Mouse (Mus musculus) kidney, postnatal 0 days (tissue): ENCODE data around the gene Bcar3. TPM values are rescaled to one million over a fixed set of nuclear protein-coding genes. Genes with fewer than 3 reads are reported as not detected.

Experiments used
- ATAC-seq: fragments of 200-750 bp; cut with Nextera tagmentation; replicated peaks from 2 replicates; pipeline ENCODE4 v1.8.0; 2017; ENCODE audit warnings: low read depth, moderate number of reproducible peaks, moderate TSS enrichment, moderate library complexity; ENCODE audit not compliant: low FRiP score
- DNase-seq: peaks from one replicate; pipeline ENCODE4 v3.0.0-alpha.2; 2016; ENCODE audit warnings: low spot score
- H3K27ac ChIP-seq: fragments of 300-500 bp; sonication (generic); 2 replicates; pipeline ENCODE4 v1.5.1; 2014; ENCODE audit warnings: mild to moderate bottlenecking
- H3K27me3 ChIP-seq: fragments of 300-500 bp; sonication (generic); 2 replicates; pipeline ENCODE4 v1.6.1; 2014; ENCODE audit warnings: low read length, mixed read lengths; ENCODE audit not compliant: insufficient read depth
- H3K36me3 ChIP-seq: fragments of 300-500 bp; sonication (generic); 2 replicates; pipeline ENCODE4 v1.6.1; 2014; ENCODE audit warnings: low read length, mixed read lengths; ENCODE audit not compliant: insufficient read depth
- H3K4me1 ChIP-seq: fragments of 300-500 bp; sonication (generic); replicated peaks from 2 replicates; pipeline ENCODE4 v1.6.1; 2014; ENCODE audit warnings: antibody characterized with exemption, low read length, mixed read lengths; ENCODE audit not compliant: insufficient read depth
- H3K4me2 ChIP-seq: fragments of 300-500 bp; sonication (generic); 2 replicates; pipeline ENCODE4 v1.6.1; 2014; ENCODE audit warnings: mild to moderate bottlenecking, low read length, moderate library complexity, mixed read lengths
- H3K4me3 ChIP-seq: fragments of 300-500 bp; sonication (generic); replicated peaks from 2 replicates; pipeline ENCODE4 v1.5.1; 2014; ENCODE audit warnings: low read depth, low read length
- H3K9ac ChIP-seq: fragments of 300-500 bp; sonication (generic); 2 replicates; pipeline ENCODE4 v1.6.1; 2014; ENCODE audit warnings: low read depth, low read length
- H3K9me3 ChIP-seq: fragments of 300-500 bp; sonication (generic); replicated peaks from 2 replicates; pipeline ENCODE4 v1.6.1; 2016; ENCODE audit warnings: low read length, inconsistent platforms, mixed read lengths
- CTCF ChIP-seq: IDR thresholded peaks from 2 replicates; pipeline ENCODE4 v1.5.1; 2016; ENCODE audit warnings: antibody characterized with exemption, low read depth, mild to moderate bottlenecking, moderate library complexity
- WGBS: fragments of 180-500 bp; shearing (Covaris S2); extraction: QIAGEN DNeasy Blood & Tissue Kit; methylation state at CpG from one replicate; pipeline ENCODE4 v1.1.7; 2014; 5-methylcytosine and 5-hydroxymethylcytosine counted together
- polyA plus RNA-seq: library from polyadenylated mRNA; unstranded; fragments of >200 nt; fragmentation: Nextera tagmentation; extraction: Ambion mirVana; gene quantifications from 2 replicates; pipeline ENCODE4 v1.2.1, GENCODE M21; 2015

Bcar3 gene
- polyA plus RNA-seq, 1 experiment from 2014 or later = 18.8 TPM

DNA sequence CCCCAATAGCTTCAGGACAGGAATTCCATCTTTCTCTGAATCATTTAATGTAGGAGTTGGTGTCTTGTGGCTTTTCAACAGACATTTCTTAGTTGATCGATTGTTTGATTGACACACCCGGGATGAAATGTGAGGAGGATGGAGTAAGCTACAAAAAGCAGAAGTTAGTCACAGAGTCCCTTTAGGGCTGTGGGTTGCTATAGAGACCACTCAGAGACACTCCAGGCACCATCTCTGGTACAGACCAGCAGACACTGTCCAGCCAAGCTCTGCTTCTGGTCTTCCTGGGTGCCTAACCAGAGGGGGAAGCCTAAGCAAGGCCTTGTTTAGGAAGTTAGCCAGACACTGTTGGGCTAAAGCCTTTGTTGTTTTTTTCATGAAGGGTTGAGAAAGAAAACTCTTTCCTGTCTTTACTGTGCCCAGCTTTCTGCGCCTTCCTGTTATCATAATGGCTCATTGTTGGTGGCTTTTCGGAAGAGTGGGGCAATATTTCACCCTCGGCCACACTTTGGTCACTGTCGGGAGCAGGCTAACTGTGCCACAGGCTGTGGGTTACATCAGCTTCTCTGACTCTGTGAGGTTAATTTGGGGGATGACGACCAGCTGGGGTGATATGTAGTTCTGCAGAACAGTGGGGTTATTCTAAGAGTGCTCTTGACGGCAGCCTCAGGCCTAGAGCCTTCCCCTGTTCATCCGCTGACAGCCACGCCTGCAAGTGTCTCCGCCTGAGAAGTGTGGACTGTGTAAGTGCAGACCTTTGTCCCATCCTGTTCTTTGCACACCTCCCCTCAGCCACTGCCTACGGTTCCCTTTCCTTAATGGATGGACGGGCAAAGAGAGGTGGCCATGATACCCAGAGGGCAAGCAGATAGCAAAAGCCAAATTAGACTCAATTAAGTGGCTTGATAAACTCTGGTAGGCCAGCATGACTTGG, 46.5 kb downstream of the Bcar3 start:
- Histone ChIP-seq H3K4me2 (no peak overlapping the region), H3K27me3 (no peaks in the 10 kb centered on the region), H3K4me1 (no peaks in the 10 kb centered on the region), H3K9ac (no peak overlapping the region), H3K9me3 (no peaks in the 10 kb centered on the region), H3K36me3 (no peaks in the 10 kb centered on the region), H3K4me3 (no peak overlapping the region), H3K27ac (no peak overlapping the region)
- TF ChIP-seq CTCF = no peak
- ATAC-seq = no peak
- WGBS = 70% methylated on average over 13 of the region's 13 CpGs
- no peak for DNase-seq

- no peaks in the 10 kb centered on the region for H3K27me3 ChIP-seq
- H3K9me3 ChIP-seq = no peaks in the 10 kb centered on the region
- H3K36me3 ChIP-seq = no peaks in the 10 kb centered on the region
- H3K9ac ChIP-seq = no peak overlapping the region
- DNase-seq (no peak), ATAC-seq (no peak)
- 57% methylated on average over 9 of the region's 9 CpGs for WGBS
- no peak overlapping the region for H3K4me3 ChIP-seq
- H3K27ac ChIP-seq = no peak overlapping the region
- H3K4me2 ChIP-seq = no peak overlapping the region
- no peaks in the 10 kb centered on the region for H3K4me1 ChIP-seq
- no peak for TF ChIP-seq CTCF
Observed at GRCm38 (mm10) chr3:122343437-122343853, 49.5 kb downstream of the Bcar3 start.

DNA sequence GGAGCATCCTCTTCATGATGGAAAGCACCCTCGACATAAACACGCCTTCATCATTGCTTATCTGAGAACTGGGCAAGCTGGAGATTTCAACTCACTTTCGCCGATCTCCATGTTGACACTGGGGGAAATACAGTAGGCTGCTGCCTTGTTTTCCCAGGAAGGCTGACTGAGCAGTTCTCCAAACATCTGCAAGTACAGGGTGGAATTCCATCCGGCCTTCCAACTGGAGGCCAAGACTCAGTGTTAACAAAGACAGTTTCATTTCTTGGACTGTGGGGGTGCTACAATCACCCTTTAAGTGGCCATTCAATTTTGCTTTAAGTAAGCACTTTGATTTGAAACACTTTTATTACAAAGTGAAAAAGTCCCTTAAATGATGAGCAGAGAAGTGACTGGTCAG, 50.4 kb downstream of the Bcar3 start:
- no peak overlapping the region for H3K4me3 ChIP-seq

GRCm38 (mm10) chr3:122345977-122346472, 52.1 kb downstream of the Bcar3 start:
- H3K4me2 ChIP-seq = no peak overlapping the region
- no peak overlapping the region for H3K27ac ChIP-seq
- ATAC-seq (no peak), DNase-seq (no peak)
- no peak overlapping the region for H3K4me3 ChIP-seq
- no peak overlapping the region for H3K9ac ChIP-seq
- TF ChIP-seq CTCF = no peak
- no peaks in the 10 kb centered on the region for H3K9me3 ChIP-seq
- H3K27me3 ChIP-seq = no peaks in the 10 kb centered on the region
- no peaks in the 10 kb centered on the region for H3K4me1 ChIP-seq
- WGBS = 81% methylated on average over 1 of the region's 1 CpGs
- H3K36me3 ChIP-seq = no peaks in the 10 kb centered on the region

More for the DNA sequence above, 50.4 kb downstream of the Bcar3 start:
- Histone ChIP-seq H3K27ac (no peak overlapping the region), H3K4me1 (no peaks in the 10 kb centered on the region), H3K9me3 (no peaks in the 10 kb centered on the region), H3K9ac (no peak overlapping the region), H3K36me3 (no peaks in the 10 kb centered on the region), H3K27me3 (no peaks in the 10 kb centered on the region), H3K4me2 (no peak overlapping the region)
- TF ChIP-seq CTCF = no peak
- ATAC-seq (no peak), DNase-seq (no peak)
- 74% methylated on average over 5 of the region's 5 CpGs for WGBS

- Histone ChIP-seq H3K4me2 (no peak overlapping the region), H3K27me3 (no peaks in the 10 kb centered on the region), H3K9me3 (no peaks in the 10 kb centered on the region), H3K36me3 (no peaks in the 10 kb centered on the region), H3K9ac (no peak overlapping the region), H3K4me1 (no peaks in the 10 kb centered on the region), H3K4me3 (no peak overlapping the region), H3K27ac (no peak overlapping the region)
- DNase-seq (no peak), ATAC-seq (no peak)
- WGBS = 94% methylated on average over 2 of the region's 2 CpGs
- no peak for TF ChIP-seq CTCF
Observed at GRCm38 (mm10) chr3:122346600-122346999, 52.7 kb downstream of the Bcar3 start.

DNA sequence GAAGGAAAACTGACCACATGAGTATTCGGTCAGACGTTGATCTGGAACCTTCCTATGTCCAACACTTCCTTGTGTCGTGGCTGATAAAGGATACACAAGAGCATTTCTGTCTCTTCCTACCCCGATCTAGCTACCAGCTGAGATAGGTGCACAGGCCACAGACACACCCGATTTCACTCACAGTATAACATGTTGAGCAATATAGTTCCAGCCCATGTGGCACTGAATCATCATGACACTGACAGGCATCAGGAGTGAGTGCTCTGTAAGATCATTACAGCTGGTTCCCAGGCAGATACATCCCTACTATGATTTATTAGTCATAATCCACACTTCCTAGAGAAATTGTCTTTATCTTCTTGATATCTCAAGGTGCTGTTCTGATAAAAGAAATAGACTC, 54.7 kb downstream of the Bcar3 start:
- Histone ChIP-seq H3K4me3 (no peak overlapping the region), H3K9ac (no peak overlapping the region), H3K27ac (no peak overlapping the region), H3K36me3 (no peaks in the 10 kb centered on the region), H3K4me1 (no peaks in the 10 kb centered on the region), H3K9me3 (no peaks in the 10 kb centered on the region), H3K4me2 (no peak overlapping the region), H3K27me3 (no peaks in the 10 kb centered on the region)
- TF ChIP-seq CTCF = no peak
- ATAC-seq (no peak), DNase-seq (no peak)
- WGBS = 75% methylated on average over 5 of the region's 5 CpGs
